Mouse (Mus musculus) liver, embryonic 16.5 days (tissue): ENCODE measurements around the gene Epb41l2. TPM values are rescaled to one million over a fixed set of nuclear protein-coding genes. Genes with fewer than 3 reads are reported as not detected.

Experiments used
- ATAC-seq: fragments of 200-750 bp; cut with Nextera tagmentation; 2 replicates; pipeline ENCODE4 v1.8.0; 2017; ENCODE audit warnings: low read depth, mild to moderate bottlenecking, moderate number of reproducible peaks, moderate library complexity
- H3K27ac ChIP-seq: fragments of 300-500 bp; sonication (generic); 2 replicates; pipeline ENCODE4 v1.5.1; 2014; ENCODE audit warnings: mild to moderate bottlenecking, low read length
- H3K27me3 ChIP-seq: fragments of 300-500 bp; sonication (generic); 2 replicates; pipeline ENCODE4 v1.6.1; 2014; ENCODE audit warnings: low read depth, low read length, mixed read lengths; ENCODE audit not compliant: control insufficient read depth, insufficient read depth
- H3K36me3 ChIP-seq: fragments of 300-500 bp; sonication (generic); 2 replicates; pipeline ENCODE4 v1.6.1; 2014; ENCODE audit warnings: mild to moderate bottlenecking; ENCODE audit not compliant: control insufficient read depth, insufficient read depth
- H3K4me1 ChIP-seq: fragments of 300-500 bp; sonication (generic); 2 replicates; pipeline ENCODE4 v1.6.1; 2014; ENCODE audit warnings: low read depth, low read length, mixed read lengths; ENCODE audit not compliant: control insufficient read depth
- H3K4me2 ChIP-seq: fragments of 300-500 bp; sonication (generic); 2 replicates; pipeline ENCODE4 v1.6.1; 2014; ENCODE audit warnings: low read depth, low read length, mixed read lengths
- H3K4me3 ChIP-seq: fragments of 300-500 bp; sonication (generic); 2 replicates; pipeline ENCODE4 v1.5.1; 2014; ENCODE audit warnings: low read depth, mild to moderate bottlenecking, low read length
- H3K9ac ChIP-seq: fragments of 300-500 bp; sonication (generic); 2 replicates; pipeline ENCODE4 v1.6.1; 2014; ENCODE audit warnings: low read depth, low read length
- H3K9me3 ChIP-seq: fragments of 300-500 bp; sonication (generic); replicated peaks from 2 replicates; pipeline ENCODE4 v1.6.1; 2016; ENCODE audit warnings: low read length; ENCODE audit not compliant: control insufficient read depth
- WGBS: fragments of 180-500 bp; shearing (Covaris S2); extraction: QIAGEN DNeasy Blood & Tissue Kit; methylation state at CpG from one replicate; pipeline ENCODE4 v1.1.7; 2014; ENCODE audit not compliant: insufficient replicate concordance; 5-methylcytosine and 5-hydroxymethylcytosine counted together
- polyA plus RNA-seq: library from polyadenylated mRNA; unstranded; fragments of >200 nt; fragmentation: Nextera tagmentation; extraction: Ambion mirVana; gene quantifications from 2 replicates; pipeline ENCODE4 v1.2.1, GENCODE M21; 2015

The Epb41l2 gene
- polyA plus RNA-seq, 1 experiment from 2014 or later = 11.9 TPM

GRCm38 (mm10) chr10:25444198-25444783, 84.7 kb downstream of the Epb41l2 start:
- Histone ChIP-seq H3K4me2 (no peak overlapping the region), H3K36me3 (no peaks in the 10 kb centered on the region), H3K27ac (no peak overlapping the region), H3K9ac (no peak overlapping the region), H3K27me3 (no peaks in the 10 kb centered on the region), H3K4me3 (no peak overlapping the region), H3K9me3 (no peaks in the 10 kb centered on the region), H3K4me1 (no peaks in the 10 kb centered on the region)
- 69% methylated on average over 5 of the region's 5 CpGs for WGBS
- ATAC-seq = no peak

GRCm38 (mm10) chr10:25446953-25447525, 87.4 kb downstream of the Epb41l2 start:
- no peaks in the 10 kb centered on the region for H3K27me3 ChIP-seq
- H3K4me3 ChIP-seq = no peak overlapping the region
- H3K9me3 ChIP-seq = no peaks in the 10 kb centered on the region
- H3K9ac ChIP-seq = no peak overlapping the region
- WGBS = 54% methylated on average over 5 of the region's 5 CpGs
- H3K4me1 ChIP-seq = no peaks in the 10 kb centered on the region
- no peak overlapping the region for H3K27ac ChIP-seq
- no peaks in the 10 kb centered on the region for H3K36me3 ChIP-seq
- no peak overlapping the region for H3K4me2 ChIP-seq
- peak; percentile 24; the same call in 1 of the 2 replicates for ATAC-seq

- no peak overlapping the region for H3K9ac ChIP-seq
- H3K9me3 ChIP-seq = no peaks in the 10 kb centered on the region
- 65% methylated on average over 4 of the region's 4 CpGs for WGBS
- H3K36me3 ChIP-seq = no peaks in the 10 kb centered on the region
- no peaks in the 10 kb centered on the region for H3K4me1 ChIP-seq
- H3K4me2 ChIP-seq = no peak overlapping the region
- H3K4me3 ChIP-seq = no peak overlapping the region
- H3K27me3 ChIP-seq = no peaks in the 10 kb centered on the region
- no peak for ATAC-seq
- H3K27ac ChIP-seq = no peak overlapping the region
These were observed 89.1 kb downstream of the Epb41l2 start for GRCm38 (mm10) chr10:25448676-25449075.

- no peak for ATAC-seq
- Histone ChIP-seq H3K4me2 (no peak overlapping the region), H3K4me1 (no peaks in the 10 kb centered on the region), H3K36me3 (no peaks in the 10 kb centered on the region), H3K27me3 (no peaks in the 10 kb centered on the region), H3K4me3 (no peak overlapping the region), H3K9me3 (no peaks in the 10 kb centered on the region), H3K27ac (no peak overlapping the region), H3K9ac (no peak overlapping the region)
- WGBS = 29% methylated on average over 11 of the region's 11 CpGs
These were observed 89.9 kb downstream of the Epb41l2 start for GRCm38 (mm10) chr10:25449312-25450020.

GRCm38 (mm10) chr10:25453150-25453549, 93.6 kb downstream of the Epb41l2 start:
- H3K4me3 ChIP-seq = no peak overlapping the region
- no peaks in the 10 kb centered on the region for H3K9me3 ChIP-seq
- H3K27me3 ChIP-seq = no peaks in the 10 kb centered on the region
- H3K4me2 ChIP-seq = no peak overlapping the region
- no peak for ATAC-seq
- WGBS = 70% methylated on average over 9 of the region's 9 CpGs
- no peak overlapping the region for H3K9ac ChIP-seq
- H3K27ac ChIP-seq = no peak overlapping the region
- H3K36me3 ChIP-seq = no peaks in the 10 kb centered on the region
- H3K4me1 ChIP-seq = no peaks in the 10 kb centered on the region

- H3K4me1 ChIP-seq = no peaks in the 10 kb centered on the region
- H3K4me3 ChIP-seq = no peak overlapping the region
- H3K9ac ChIP-seq = no peak overlapping the region
- H3K27me3 ChIP-seq = no peaks in the 10 kb centered on the region
- H3K4me2 ChIP-seq = no peak overlapping the region
- H3K27ac ChIP-seq = no peak overlapping the region
- no peaks in the 10 kb centered on the region for H3K9me3 ChIP-seq
- no peak for ATAC-seq
- no peaks in the 10 kb centered on the region for H3K36me3 ChIP-seq
- 79% methylated on average over 10 of the region's 10 CpGs for WGBS
These were observed 94.2 kb downstream of the Epb41l2 start for GRCm38 (mm10) chr10:25453772-25454171.

GRCm38 (mm10) chr10:25457118-25457517, 97.5 kb downstream of the Epb41l2 start:
- H3K4me2 ChIP-seq = no peak overlapping the region

GRCm38 (mm10) chr10:25457996-25458395, 98.4 kb downstream of the Epb41l2 start:
- ATAC-seq = no peak
- no peaks in the 10 kb centered on the region for H3K4me1 ChIP-seq
- no peak overlapping the region for H3K4me3 ChIP-seq
- H3K9ac ChIP-seq = no peak overlapping the region
- H3K27me3 ChIP-seq = no peaks in the 10 kb centered on the region
- H3K9me3 ChIP-seq = no peaks in the 10 kb centered on the region
- no peak overlapping the region for H3K27ac ChIP-seq
- H3K36me3 ChIP-seq = no peaks in the 10 kb centered on the region
- H3K4me2 ChIP-seq = no peak overlapping the region
- WGBS = 65% methylated on average over 4 of the region's 4 CpGs

More at GRCm38 (mm10) chr10:25457118-25457517, 97.5 kb downstream of the Epb41l2 start:
- no peak for ATAC-seq
- Histone ChIP-seq H3K9ac (no peak overlapping the region), H3K27ac (no peak overlapping the region), H3K9me3 (no peaks in the 10 kb centered on the region), H3K27me3 (no peaks in the 10 kb centered on the region), H3K4me3 (no peak overlapping the region), H3K36me3 (no peaks in the 10 kb centered on the region), H3K4me1 (no peaks in the 10 kb centered on the region)
- 31% methylated on average over 6 of the region's 6 CpGs for WGBS

- H3K4me1 ChIP-seq = no peaks in the 10 kb centered on the region; the same call in 1 of the 2 replicates
These were observed 102.2 kb downstream of the Epb41l2 start for GRCm38 (mm10) chr10:25461832-25462231.

More at GRCm38 (mm10) chr10:25461832-25462231, 102.2 kb downstream of the Epb41l2 start:
- 46% methylated on average over 1 of the region's 1 CpGs for WGBS
- H3K27me3 ChIP-seq = no peaks in the 10 kb centered on the region
- H3K4me3 ChIP-seq = no peak overlapping the region
- ATAC-seq = no peak
- no peak overlapping the region for H3K4me2 ChIP-seq
- H3K27ac ChIP-seq = no peak overlapping the region
- no peak overlapping the region for H3K9ac ChIP-seq
- no peaks in the 10 kb centered on the region for H3K9me3 ChIP-seq
- H3K36me3 ChIP-seq = no peaks in the 10 kb centered on the region
